Comparison of ENCODE assay signal across 25 mouse cellular contexts in genomic region chr1:23345633-23346032, GRCm38 (mm10).
"Had no signal": no experiment of that assay in that cellular context is flagged by ENCODE, and none has a peak within 500 bp of the region (broad histone marks: within the 10 kb centered on the region; RNA-seq: fewer than 3 reads in every experiment).

No protein-coding gene starts in this region.

- ATAC-seq: hindbrain, postnatal 0 days; intestine, embryonic 16.5 days had no signal

- H3K27me3 ChIP-seq: heart, embryonic 13.5 days; heart, embryonic 15.5 days; hindbrain, embryonic 13.5 days; hindbrain, embryonic 15.5 days; limb, embryonic 12.5 days; liver, embryonic 13.5 days had no signal

- H3K4me3 ChIP-seq: gastrocnemius, adult 2 months; heart, embryonic 10.5 days; heart, embryonic 13.5 days; heart, embryonic 15.5 days; hindbrain, embryonic 13.5 days; hindbrain, embryonic 15.5 days; layer of hippocampus, adult 2 months; left cerebral cortex, adult 2 months; limb, embryonic 10.5 days; limb, embryonic 12.5 days; liver, embryonic 13.5 days had no signal

- H3K27ac ChIP-seq: gastrocnemius, adult 2 months; heart, embryonic 10.5 days; heart, embryonic 13.5 days; heart, embryonic 15.5 days; hindbrain, embryonic 13.5 days; hindbrain, embryonic 15.5 days; hindbrain, postnatal 0 days; layer of hippocampus, adult 2 months; left cerebral cortex, adult 2 months; limb, embryonic 10.5 days; limb, embryonic 12.5 days; liver, embryonic 13.5 days had no signal

- H3K9me3 ChIP-seq: heart, embryonic 10.5 days; heart, embryonic 13.5 days; heart, embryonic 15.5 days; hindbrain, embryonic 13.5 days; hindbrain, embryonic 15.5 days; limb, embryonic 10.5 days; limb, embryonic 12.5 days; liver, embryonic 13.5 days had no signal

- H3K4me2 ChIP-seq: heart, embryonic 13.5 days; heart, embryonic 15.5 days; hindbrain, embryonic 13.5 days; hindbrain, embryonic 15.5 days; limb, embryonic 12.5 days; liver, embryonic 11.5 days; liver, embryonic 13.5 days had no signal

- H3K9ac ChIP-seq: heart, embryonic 13.5 days; heart, embryonic 15.5 days; hindbrain, embryonic 13.5 days; hindbrain, embryonic 15.5 days; limb, embryonic 12.5 days; liver, embryonic 13.5 days had no signal

- H3K36me3 ChIP-seq: heart, embryonic 10.5 days; heart, embryonic 13.5 days; heart, embryonic 15.5 days; hindbrain, embryonic 13.5 days; hindbrain, embryonic 15.5 days; limb, embryonic 10.5 days; limb, embryonic 12.5 days; liver, embryonic 13.5 days had no signal

- DNase-seq: gastrocnemius, adult 2 months; gastrocnemius, postnatal 10 days; gastrocnemius, postnatal 36 days; heart, adult 18-20 months; heart, postnatal 14 days; heart, postnatal 36 days; kidney, adult 18-20 months; kidney, adult 9 months; kidney, postnatal 10 days; kidney, postnatal 25 days; kidney, postnatal 4 days; liver; liver, embryonic 13.5 days had no signal

- H3K4me1 ChIP-seq: heart, embryonic 10.5 days; heart, embryonic 13.5 days; heart, embryonic 15.5 days; hindbrain, embryonic 13.5 days; hindbrain, embryonic 15.5 days; limb, embryonic 10.5 days; limb, embryonic 12.5 days; liver, embryonic 13.5 days had no signal
